Mouse (Mus musculus): ENCODE results near the gene Nags. TPM values are rescaled to one million over a fixed set of nuclear protein-coding genes. Genes with fewer than 3 reads are reported as not detected.
A peak's percentile ranks its signal among the peaks of the same experiment; 100 is the strongest.
"Not testable (repeated sequence)": the region's sequence is repeated elsewhere in the genome, so short reads cannot be mapped to it uniquely, and the experiment has no call there.

Nags gene
- polyA plus RNA-seq, 1 experiment from 2014 or later: 8.8 TPM

DNA sequence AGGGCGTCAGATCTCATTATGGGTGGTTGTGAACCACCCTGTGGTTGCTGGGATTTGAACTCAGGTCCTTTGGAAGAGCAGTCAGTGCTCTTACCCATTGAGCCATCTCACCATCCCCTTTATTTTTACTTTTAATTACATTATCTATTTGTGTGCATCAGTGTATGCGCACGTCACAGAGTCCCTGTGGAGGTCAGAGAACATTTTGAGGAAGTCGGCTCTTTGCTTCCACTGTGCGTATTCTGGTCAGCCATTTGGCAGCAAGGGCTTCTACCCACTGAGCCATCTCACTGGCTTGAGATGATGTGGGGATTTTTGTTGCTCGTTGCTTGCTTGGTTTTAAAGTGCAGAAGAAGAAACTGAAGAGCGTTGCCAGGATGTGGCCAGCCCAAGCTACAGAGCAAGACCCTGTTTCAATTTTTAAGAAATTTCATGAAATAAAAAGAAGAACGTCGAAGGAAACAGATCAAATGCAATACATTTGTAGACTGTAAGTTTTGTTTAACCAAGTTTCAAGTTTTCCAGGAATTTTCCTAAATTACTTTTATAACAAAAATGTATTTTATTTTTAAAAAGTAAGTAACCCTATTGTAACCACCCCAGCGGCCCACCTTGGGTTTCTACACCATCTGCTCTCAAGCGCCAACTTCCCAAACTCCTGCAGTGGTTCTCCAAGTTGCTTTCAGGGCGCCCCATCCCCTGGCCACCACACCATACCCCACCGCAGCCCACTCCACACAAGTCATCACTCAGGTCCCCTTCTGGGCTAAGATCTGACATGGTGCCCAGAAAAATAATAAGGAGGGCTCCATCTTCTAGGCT, 7.5 kb upstream of the Nags start:
- ATAC-seq: no peak
- Histone ChIP-seq H3K27ac (no peak overlapping the region), H3K4me1 (peaks cover 4% of the 10 kb centered on the region; the same call in 1 of the 2 replicates), H3K9me3 (replicated peaks) (no peaks in the 10 kb centered on the region), H3K4me2 (peak overlapping the region; percentile 49), H3K4me3 (peak overlapping the region; percentile 12; the same call in 1 of the 2 replicates), H3K9ac (no peak overlapping the region), H3K27me3 (replicated peaks) (peaks cover 48% of the 10 kb centered on the region), H3K36me3 (no peaks in the 10 kb centered on the region)
- WGBS (ENCODE audit: insufficient replicate concordance): 26% methylated on average over 13 of the region's 13 CpGs

GRCm38 (mm10) chr11:102138447-102138740, 6.9 kb upstream of the Nags start:
- peak overlapping the region; percentile 49 for H3K4me2 ChIP-seq
- no peaks in the 10 kb centered on the region for H3K36me3 ChIP-seq
- peak overlapping the region; percentile 12; the same call in 1 of the 2 replicates for H3K4me3 ChIP-seq
- no peak overlapping the region for H3K27ac ChIP-seq
- WGBS (ENCODE audit: insufficient replicate concordance): under 1% methylated on average over 18 of the region's 18 CpGs
- no peaks in the 10 kb centered on the region for H3K9me3 ChIP-seq (replicated peaks)
- H3K27me3 ChIP-seq (replicated peaks): peaks cover 53% of the 10 kb centered on the region
- H3K9ac ChIP-seq: no peak overlapping the region
- ATAC-seq: no peak
- peaks cover 4% of the 10 kb centered on the region; the same call in 1 of the 2 replicates for H3K4me1 ChIP-seq

GRCm38 (mm10) chr11:102140508-102140907, 4.8 kb upstream of the Nags start:
- no peak for ATAC-seq
- Histone ChIP-seq H3K9me3 (replicated peaks) (no peaks in the 10 kb centered on the region), H3K27me3 (replicated peaks) (peaks cover 55% of the 10 kb centered on the region), H3K4me1 (peaks cover 11% of the 10 kb centered on the region), H3K4me3 (no peak overlapping the region), H3K4me2 (no peak overlapping the region), H3K36me3 (no peaks in the 10 kb centered on the region), H3K27ac (no peak overlapping the region), H3K9ac (no peak overlapping the region)
- 2% methylated on average over 5 of the region's 5 CpGs for WGBS (ENCODE audit: insufficient replicate concordance)

DNA sequence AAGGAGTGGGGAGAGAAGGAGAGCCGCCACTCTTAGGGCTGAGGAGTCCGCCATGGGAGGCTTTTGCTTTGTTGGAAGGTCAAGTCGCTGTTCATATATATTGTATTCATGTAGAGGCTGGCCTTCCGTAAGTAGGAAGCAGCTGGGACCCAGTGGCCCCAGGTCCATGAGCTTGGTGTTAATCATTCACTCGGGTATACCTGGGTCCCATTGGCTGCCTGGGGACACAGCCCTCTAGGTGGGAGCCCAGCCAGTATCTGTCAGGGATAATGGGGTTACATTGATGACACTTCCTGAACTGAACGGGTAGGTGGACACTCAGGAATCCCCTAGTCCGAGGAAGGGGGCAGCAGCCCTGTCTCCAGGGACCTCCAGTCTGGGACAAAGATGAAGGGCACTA, 3.0 kb upstream of the Nags start:
- H3K9ac ChIP-seq: no peak overlapping the region
- WGBS (ENCODE audit: insufficient replicate concordance): 56% methylated on average over 7 of the region's 7 CpGs
- peaks cover 29% of the 10 kb centered on the region for H3K4me1 ChIP-seq
- H3K9me3 ChIP-seq (replicated peaks): no peaks in the 10 kb centered on the region
- peaks cover 60% of the 10 kb centered on the region for H3K27me3 ChIP-seq (replicated peaks)
- no peaks in the 10 kb centered on the region for H3K36me3 ChIP-seq
- no peak for ATAC-seq
- H3K4me3 ChIP-seq: no peak overlapping the region
- 0 out of 2 replicates have a peak overlapping the region, but pooled peaks have one; percentile 18 for H3K4me2 ChIP-seq
- H3K27ac ChIP-seq: peak overlapping the region; percentile 48; the same call in 1 of the 2 replicates

DNA sequence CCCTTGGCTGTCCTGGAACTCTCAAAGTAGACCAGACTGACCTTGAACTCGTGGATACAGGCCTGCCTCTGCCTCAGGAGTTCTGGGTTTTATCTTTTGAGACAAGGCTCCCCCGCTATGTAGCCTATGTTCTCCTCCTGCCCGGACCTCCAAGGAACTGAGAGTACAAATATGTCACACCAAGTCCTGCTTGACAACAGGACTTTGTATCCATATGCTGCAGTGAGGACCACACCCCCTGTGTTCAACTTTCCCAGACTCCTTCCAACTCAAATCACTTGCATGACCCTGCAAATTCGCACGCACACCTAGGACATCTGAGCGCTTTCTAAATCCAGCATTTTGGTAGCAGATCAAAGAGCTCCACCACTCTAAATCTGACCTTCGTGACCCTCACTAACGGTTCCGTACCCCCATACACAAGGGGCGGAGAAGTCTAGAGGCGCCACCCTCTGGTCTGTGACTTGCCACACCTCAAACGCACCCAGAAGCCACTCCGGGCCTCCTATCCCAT, 299 bp upstream of the Nags start:
- peak overlapping the region; percentile 57; the same call in 1 of the 2 replicates for H3K9ac ChIP-seq

GRCm38 (mm10) chr11:102146005-102146404, 692 bp downstream of the Nags start:
- Histone ChIP-seq H3K4me3 (peak overlapping the region; percentile 58), H3K36me3 (peaks cover 4% of the 10 kb centered on the region; the same call in 1 of the 2 replicates), H3K4me2 (peak overlapping the region; percentile 77), H3K27me3 (replicated peaks) (peaks cover 81% of the 10 kb centered on the region), H3K27ac (peak overlapping the region; percentile 63; the same call in 1 of the 2 replicates), H3K9ac (peak overlapping the region; percentile 57), H3K4me1 (peaks cover 31% of the 10 kb centered on the region), H3K9me3 (replicated peaks) (no peaks in the 10 kb centered on the region)
- 3% methylated on average over 16 of the region's 16 CpGs for WGBS (ENCODE audit: insufficient replicate concordance)
- ATAC-seq: peak; percentile 46; the same call in 1 of the 2 replicates

More for the DNA sequence above, 299 bp upstream of the Nags start:
- Histone ChIP-seq H3K9me3 (replicated peaks) (no peaks in the 10 kb centered on the region), H3K27me3 (replicated peaks) (peaks cover 81% of the 10 kb centered on the region), H3K27ac (no peak overlapping the region; the same call in 1 of the 2 replicates), H3K4me3 (peak overlapping the region; percentile 58), H3K36me3 (peaks cover 4% of the 10 kb centered on the region; the same call in 1 of the 2 replicates), H3K4me1 (peaks cover 31% of the 10 kb centered on the region), H3K4me2 (peak overlapping the region; percentile 77)
- ATAC-seq: peak; percentile 68; the same call in 1 of the 2 replicates
- WGBS (ENCODE audit: insufficient replicate concordance): 25% methylated on average over 13 of the region's 13 CpGs

- Histone ChIP-seq H3K4me3 (peak overlapping the region; percentile 58), H3K4me2 (peak overlapping the region; percentile 77)
- 9% methylated on average over 17 of the region's 17 CpGs for WGBS (ENCODE audit: insufficient replicate concordance)
Measured at GRCm38 (mm10) chr11:102146531-102146930, 1.2 kb downstream of the Nags start.

DNA sequence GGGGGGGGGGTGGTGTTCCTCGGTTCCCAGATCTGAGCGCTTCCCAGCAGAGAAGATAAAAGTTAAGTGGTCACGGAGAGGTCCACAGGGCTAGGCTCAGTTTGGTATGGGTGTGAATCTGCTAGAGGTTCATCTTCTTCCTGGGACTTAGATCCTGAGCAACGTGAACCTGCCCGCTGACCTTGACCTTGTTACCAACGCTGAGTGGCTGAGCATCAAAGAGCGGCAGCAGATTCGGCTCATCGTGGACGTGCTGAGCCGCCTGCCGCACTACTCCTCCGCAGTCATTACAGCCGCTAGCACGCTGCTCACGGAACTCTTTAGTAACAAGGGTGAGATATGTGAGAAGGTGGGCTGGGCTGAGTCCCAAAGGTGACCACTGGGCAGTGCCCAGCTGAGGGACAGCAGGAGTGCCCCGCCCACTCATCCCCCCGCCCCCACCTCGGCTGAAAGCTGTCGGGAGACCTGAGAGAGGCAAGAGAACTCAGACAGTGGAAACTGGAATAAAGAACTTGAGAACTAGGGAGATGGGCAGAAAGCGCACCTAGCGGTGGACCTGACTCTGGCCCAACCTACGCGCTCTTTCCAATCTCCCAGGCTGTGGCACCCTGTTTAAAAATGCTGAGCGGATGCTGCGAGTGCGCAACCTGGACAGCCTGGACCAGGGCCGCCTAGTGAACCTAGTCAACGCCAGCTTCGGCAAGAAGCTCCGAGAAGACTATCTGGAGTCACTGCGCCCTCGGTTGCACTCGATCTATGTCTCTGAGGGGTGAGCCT, 2.1 kb downstream of the Nags start:
- Histone ChIP-seq H3K36me3 (peaks cover 11% of the 10 kb centered on the region), H3K27ac (no peak overlapping the region), H3K9me3 (replicated peaks) (no peaks in the 10 kb centered on the region), H3K4me1 (peaks cover 31% of the 10 kb centered on the region), H3K4me2 (peak overlapping the region; percentile 77), H3K9ac (no peak overlapping the region), H3K27me3 (replicated peaks) (peaks cover 75% of the 10 kb centered on the region), H3K4me3 (peak overlapping the region; percentile 58; the same call in 1 of the 2 replicates)
- ATAC-seq: no peak
- 14% methylated on average over 34 of the region's 34 CpGs for WGBS (ENCODE audit: insufficient replicate concordance)

More at GRCm38 (mm10) chr11:102146531-102146930, 1.2 kb downstream of the Nags start:
- Histone ChIP-seq H3K27me3 (replicated peaks) (peaks cover 81% of the 10 kb centered on the region), H3K4me1 (peaks cover 31% of the 10 kb centered on the region), H3K27ac (0 out of 2 replicates have a peak overlapping the region, but pooled peaks have one; percentile 18), H3K9me3 (replicated peaks) (no peaks in the 10 kb centered on the region), H3K36me3 (peaks cover 4% of the 10 kb centered on the region; the same call in 1 of the 2 replicates), H3K9ac (peak overlapping the region; percentile 57)
- ATAC-seq: no peak

DNA sequence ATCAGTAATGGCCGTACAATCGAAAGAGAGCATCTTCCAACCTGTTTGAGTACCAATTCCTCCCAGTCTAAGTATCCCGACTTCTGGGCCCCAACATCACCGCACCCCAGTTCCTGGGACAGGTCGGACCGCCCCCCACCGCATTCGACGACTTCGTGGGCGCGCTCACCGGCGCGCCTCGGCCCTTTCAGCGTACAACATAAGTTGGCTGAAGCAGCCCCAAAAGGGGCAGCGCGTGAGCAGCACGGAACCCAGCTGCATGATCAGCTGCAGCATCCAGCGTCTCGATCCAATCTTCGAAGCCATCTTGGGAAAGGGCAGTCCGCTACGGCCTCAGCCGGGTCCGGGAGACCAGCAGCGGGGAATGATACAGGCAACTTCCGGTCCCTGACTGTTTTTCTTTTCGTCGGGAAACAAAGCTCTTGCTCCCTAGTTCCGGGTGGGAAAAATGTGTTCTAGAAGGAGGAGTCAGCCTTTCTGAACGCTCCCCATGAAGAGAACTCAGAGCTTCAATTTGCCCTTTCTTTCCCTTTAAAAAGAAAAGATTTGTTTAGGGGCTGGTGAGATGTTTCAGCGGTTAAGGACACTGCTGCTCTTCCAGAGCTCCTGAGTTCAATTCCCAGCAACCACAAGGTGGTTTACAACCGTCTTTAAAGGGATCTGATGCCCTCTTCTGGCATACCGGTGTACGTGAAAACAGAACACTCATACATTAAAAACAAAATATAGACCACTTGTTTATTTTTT, 10.9 kb downstream of the Nags start, which contains the start of gene Tmem101:
Gene Tmem101, minus strand, starts transcription at position 366 of the 747 bp plus-strand sequence.
- peak within 1 kb of the TSS; percentile 82 for H3K9ac ChIP-seq
- H3K27ac ChIP-seq: peak within 1 kb of the TSS; percentile 74
- peak; percentile 82 for ATAC-seq
- peaks cover 14% of the 10 kb centered on the region for H3K4me1 ChIP-seq
- WGBS (ENCODE audit: insufficient replicate concordance): under 1% methylated on average over 37 of the region's 37 CpGs
- no peaks in the 10 kb centered on the region for H3K27me3 ChIP-seq (replicated peaks)
- H3K4me3 ChIP-seq: peak within 1 kb of the TSS; percentile 84
- H3K36me3 ChIP-seq: peaks cover 42% of the 10 kb centered on the region
- peak within 1 kb of the TSS; percentile 87 for H3K4me2 ChIP-seq
- H3K9me3 ChIP-seq (replicated peaks): no peaks in the 10 kb centered on the region

DNA sequence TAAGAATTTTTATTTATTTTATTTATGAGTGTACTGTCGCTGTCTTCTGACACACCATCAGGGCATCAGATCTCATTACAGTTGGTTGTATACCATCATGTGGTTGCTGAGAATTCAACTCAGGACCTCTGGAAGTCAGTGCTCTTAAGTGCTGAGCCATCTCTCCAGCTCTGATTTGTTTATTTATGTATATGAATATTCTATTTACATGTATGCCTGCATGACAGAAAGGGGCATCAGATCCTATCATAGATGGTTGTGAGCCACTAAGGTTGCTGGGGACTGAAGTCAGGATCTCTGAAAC, 11.4 kb downstream of the Nags start:
- Histone ChIP-seq H3K36me3 (peaks cover 46% of the 10 kb centered on the region), H3K4me3 (no peak overlapping the region), H3K4me1 (peaks cover 14% of the 10 kb centered on the region), H3K4me2 (peak overlapping the region; percentile 87), H3K27me3 (replicated peaks) (no peaks in the 10 kb centered on the region), H3K27ac (no peak overlapping the region), H3K9ac (peak overlapping the region; percentile 82; the same call in 1 of the 2 replicates), H3K9me3 (replicated peaks) (no peaks in the 10 kb centered on the region)
- ATAC-seq: no peak
- WGBS (ENCODE audit: insufficient replicate concordance): 7% methylated on average over 1 of the region's 1 CpGs

GRCm38 (mm10) chr11:102158024-102158423, 12.7 kb downstream of the Nags start:
- H3K27ac ChIP-seq; H3K4me3 ChIP-seq; H3K27me3 ChIP-seq (replicated peaks); H3K9me3 ChIP-seq (replicated peaks); H3K4me2 ChIP-seq; ATAC-seq; H3K9ac ChIP-seq: not testable (repeated sequence)
- WGBS (ENCODE audit: insufficient replicate concordance): 62% methylated on average over 2 of the region's 2 CpGs
- H3K4me1 ChIP-seq: peaks cover 14% of the 10 kb centered on the region
- H3K36me3 ChIP-seq: peaks cover 46% of the 10 kb centered on the region
